Mouse (Mus musculus) cerebellum, adult 8-10 months (tissue): ENCODE data around the gene Rho.

Experiments
- DNase-seq: peaks from one replicate; pipeline ENCODE4 v3.0.0; 2022

Gene Rho

GRCm38 (mm10) chr6:115957681-115958080, 26.1 kb downstream of the Rho start:
- peak; percentile 46 for DNase-seq

DNA sequence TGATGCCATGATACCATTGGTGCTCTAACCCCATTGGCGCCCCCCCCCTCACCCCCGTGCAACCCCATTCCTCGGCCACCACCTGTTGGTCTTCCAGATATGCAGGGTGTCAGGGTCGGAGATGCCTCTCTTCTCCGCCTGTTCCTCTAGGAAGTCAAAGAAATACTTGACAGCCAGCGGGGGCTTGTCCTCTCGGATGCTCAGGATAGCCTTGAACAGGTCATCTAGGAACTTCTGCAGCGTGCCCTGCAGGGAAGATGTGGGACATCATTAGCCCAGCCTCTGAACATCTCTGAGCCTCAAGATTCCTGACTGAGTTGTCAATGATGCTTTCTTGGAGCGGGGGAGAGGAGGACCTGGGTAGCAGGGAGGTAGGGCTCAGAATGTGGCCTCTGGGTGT, 26.9 kb downstream of the Rho start:
- no peak for DNase-seq

DNA sequence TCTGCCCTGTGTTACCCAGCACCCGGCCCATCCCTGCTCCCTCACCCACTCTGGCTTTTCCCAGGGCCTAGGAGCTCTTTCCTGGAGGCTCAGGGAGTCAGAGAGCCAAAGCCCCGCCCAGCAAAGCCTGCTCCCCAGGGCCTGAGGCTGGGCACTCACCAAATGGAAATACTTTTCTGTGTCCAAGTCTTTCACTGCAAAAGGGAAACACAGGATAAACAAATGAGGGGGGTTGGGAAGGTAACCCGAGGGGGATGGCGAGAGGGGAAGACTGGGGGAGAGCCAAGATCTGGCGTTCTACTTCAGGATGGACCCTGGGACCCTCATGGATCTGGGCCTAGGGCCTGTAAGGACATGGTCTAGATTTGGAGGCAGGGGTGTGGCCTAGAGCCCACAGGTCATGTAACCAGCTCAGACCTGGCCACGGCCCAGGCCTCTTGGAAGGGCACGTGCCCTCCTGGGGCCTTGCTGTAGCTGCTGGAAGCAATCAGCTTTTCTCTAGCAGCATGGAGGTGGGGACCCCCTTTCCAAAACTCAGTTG, 27.7 kb downstream of the Rho start:
- peak; percentile 63 for DNase-seq

DNA sequence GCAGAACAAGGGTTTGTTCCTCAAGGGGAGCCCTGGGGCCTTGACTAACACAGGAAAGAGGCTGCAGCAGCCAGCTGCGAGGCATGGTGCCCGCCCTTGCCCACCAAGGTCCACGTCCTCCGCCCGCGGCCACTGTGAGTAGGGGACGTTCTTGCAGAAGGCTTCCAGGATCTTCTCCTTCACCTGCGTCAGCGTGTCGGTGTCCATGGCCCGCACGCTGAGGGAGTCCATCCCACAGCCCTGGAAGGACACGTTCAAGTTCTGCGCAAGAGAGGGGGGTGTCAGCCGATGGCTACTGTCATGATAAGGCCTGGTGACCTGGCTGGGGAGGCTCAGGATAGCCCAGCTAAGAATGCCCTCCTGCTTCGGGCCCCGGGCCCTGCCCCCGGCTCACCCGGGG, 28.8 kb downstream of the Rho start:
- no peak for DNase-seq

DNA sequence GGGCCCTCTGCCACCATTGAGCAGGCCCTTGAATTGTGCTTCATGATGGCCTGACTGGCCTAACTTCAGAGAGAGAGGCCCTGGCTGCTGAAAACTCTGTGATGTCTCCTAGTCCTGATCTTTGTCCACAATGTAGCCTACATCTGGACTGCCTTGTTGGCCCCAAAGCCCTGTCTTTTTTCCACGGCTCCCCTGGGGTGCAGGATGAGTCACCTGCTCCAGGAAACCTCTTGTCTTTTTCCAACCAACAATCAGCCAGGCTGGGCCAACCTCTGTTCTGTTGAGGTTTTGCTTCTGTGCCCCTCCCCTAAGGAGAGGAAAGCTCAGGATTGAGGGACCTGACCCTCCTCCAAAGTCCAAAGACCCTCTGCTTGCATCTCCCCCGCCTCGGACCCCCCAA, 30.2 kb downstream of the Rho start:
- DNase-seq = no peak

GRCm38 (mm10) chr6:115962439-115963085, 31.0 kb downstream of the Rho start:
- no peak for DNase-seq

GRCm38 (mm10) chr6:115963656-115964055, 32.1 kb downstream of the Rho start:
- DNase-seq = no peak

DNA sequence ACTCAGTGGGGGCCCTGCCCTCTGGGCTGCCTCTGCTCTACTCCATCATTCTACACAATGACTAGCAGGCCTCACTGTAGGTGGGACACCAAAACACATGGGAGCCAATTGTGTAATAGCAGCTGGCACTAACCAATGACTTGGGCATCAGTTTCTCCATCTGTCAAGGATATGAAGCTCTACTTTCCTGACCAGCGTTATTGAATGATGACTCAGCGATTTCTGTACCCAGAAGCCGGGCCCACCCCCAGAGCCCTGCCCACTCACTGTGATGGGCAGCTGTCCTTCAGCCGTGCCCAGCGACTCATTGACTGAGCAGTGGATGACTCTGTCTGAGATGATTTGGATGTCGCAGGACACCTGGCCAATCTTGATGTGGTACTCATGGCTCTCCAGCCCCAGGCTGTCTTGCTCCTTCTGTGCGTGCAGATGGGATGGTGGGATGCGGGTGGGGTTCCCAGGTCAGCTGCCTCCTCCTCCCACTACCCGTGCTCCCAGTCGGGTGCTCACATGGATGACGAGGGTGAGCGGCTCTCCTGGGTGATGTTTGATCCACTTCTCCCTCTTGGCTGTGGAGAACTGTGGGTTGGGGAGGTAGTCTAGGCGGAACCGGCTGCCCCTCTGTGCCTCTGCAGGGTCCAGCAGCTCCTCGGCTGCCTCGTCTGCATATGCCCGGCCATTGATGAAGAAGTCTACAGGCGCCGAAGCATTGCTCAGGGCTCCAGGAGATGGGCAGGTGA, 34.8 kb downstream of the Rho start:
- no peak for DNase-seq

DNA sequence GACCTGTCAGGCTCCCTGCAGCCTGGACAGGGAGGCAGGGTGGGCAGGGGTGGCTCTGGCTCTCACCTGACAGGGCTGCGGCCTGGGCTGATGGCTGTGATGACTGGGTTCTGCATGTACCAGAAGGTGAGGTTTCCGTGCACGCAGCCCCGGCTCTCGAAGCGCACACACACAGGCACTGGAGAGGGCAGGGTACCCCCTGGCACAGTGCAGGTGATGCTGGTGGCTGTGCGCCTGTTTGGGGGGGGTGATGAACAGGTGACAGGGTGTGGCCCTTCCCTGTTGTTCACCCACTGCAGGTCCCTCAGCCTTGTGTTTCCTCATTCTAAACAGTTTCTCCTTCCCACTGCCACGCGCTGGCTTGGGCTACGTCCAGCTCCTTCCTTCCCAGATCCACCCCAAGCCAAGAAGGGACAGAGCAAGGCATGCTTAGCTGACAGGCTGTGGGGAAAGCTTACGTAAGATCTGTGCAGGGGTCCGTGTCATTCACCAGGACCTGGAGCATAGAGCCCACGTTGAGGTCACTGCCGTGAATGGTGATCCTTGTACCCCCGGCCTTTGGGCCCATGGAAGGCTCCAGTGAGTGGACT, 35.8 kb downstream of the Rho start:
- DNase-seq = peak; percentile 56

- peak; percentile 75 for DNase-seq
Observed at GRCm38 (mm10) chr6:115968086-115968485, 36.5 kb downstream of the Rho start.

GRCm38 (mm10) chr6:115968700-115969099, 37.2 kb downstream of the Rho start:
- DNase-seq = peak; percentile 54

GRCm38 (mm10) chr6:115969103-115969502, 37.6 kb downstream of the Rho start:
- no peak for DNase-seq

- DNase-seq = no peak
Observed at GRCm38 (mm10) chr6:115969952-115970351, 38.4 kb downstream of the Rho start.

GRCm38 (mm10) chr6:115971273-115972060, 39.9 kb downstream of the Rho start:
- no peak for DNase-seq

GRCm38 (mm10) chr6:115972083-115972764, 40.7 kb downstream of the Rho start:
- no peak for DNase-seq

- DNase-seq = no peak
Observed at GRCm38 (mm10) chr6:115973139-115973875, 41.8 kb downstream of the Rho start.

- no peak for DNase-seq
Observed at GRCm38 (mm10) chr6:115973881-115974662, 42.5 kb downstream of the Rho start.

GRCm38 (mm10) chr6:115975606-115976005, 44.1 kb downstream of the Rho start:
- no peak for DNase-seq

- no peak for DNase-seq
Observed at GRCm38 (mm10) chr6:115977810-115978209, 46.3 kb downstream of the Rho start.

- no peak for DNase-seq
Observed at GRCm38 (mm10) chr6:115978596-115978995, 47.0 kb downstream of the Rho start.

DNA sequence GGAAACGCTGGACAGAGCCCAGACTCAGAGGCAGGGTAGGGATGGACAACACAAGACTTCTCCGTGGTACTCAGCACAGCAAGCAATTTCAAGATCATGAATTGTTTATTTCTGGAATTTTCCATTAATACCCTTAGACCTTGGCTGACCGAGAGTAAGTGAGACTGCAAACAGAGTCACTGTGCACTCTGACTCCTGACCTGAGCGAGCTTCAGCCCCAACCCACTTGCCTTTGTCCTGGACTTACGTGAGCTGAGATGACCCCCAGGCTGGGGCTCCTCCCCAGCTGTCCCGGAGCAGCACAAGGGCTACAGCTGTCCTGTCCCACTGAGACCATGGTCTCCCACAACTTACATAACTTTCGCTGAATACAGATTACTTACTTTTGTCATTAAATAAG, 51.3 kb downstream of the Rho start:
- no peak for DNase-seq
